Mouse (Mus musculus) cerebral cortex, adult 2 months (tissue): ENCODE results near the gene Gm9833.

Experiments used
- WGBS: fragments of 180-500 bp; shearing (Covaris S2); methylation state at CpG from one replicate; pipeline ENCODE4 v1.1.7; 2018; 5-methylcytosine and 5-hydroxymethylcytosine counted together

Gm9833 gene

GRCm38 (mm10) chr3:10124071-10124470 is 36.2 kb downstream of the Gm9833 start:
- WGBS, result 93% methylated on average over 2 of the region's 2 CpGs

- WGBS, result 80% methylated on average over 4 of the region's 4 CpGs
Measured at GRCm38 (mm10) chr3:10125301-10125700, 37.4 kb downstream of the Gm9833 start.

- 78% methylated on average over 2 of the region's 2 CpGs for WGBS
Measured at GRCm38 (mm10) chr3:10126036-10126435, 38.1 kb downstream of the Gm9833 start.

- WGBS, result 73% methylated on average over 2 of the region's 2 CpGs
Measured at GRCm38 (mm10) chr3:10126502-10126901, 38.6 kb downstream of the Gm9833 start.

GRCm38 (mm10) chr3:10126952-10127351 is 39.0 kb downstream of the Gm9833 start:
- WGBS, result 34% methylated on average over 10 of the region's 10 CpGs

- WGBS, result 63% methylated on average over 2 of the region's 2 CpGs
Measured at GRCm38 (mm10) chr3:10127505-10127904, 39.6 kb downstream of the Gm9833 start.
